Mouse (Mus musculus): ENCODE data around the gene Csf3r. TPM values are rescaled to one million over a fixed set of nuclear protein-coding genes. Genes with fewer than 3 reads are reported as not detected.
"Not testable (repeated sequence)": the region's sequence is repeated elsewhere in the genome, so short reads cannot be mapped to it uniquely, and the experiment has no call there.

Csf3r gene
- total and polyA plus RNA-seq, 3 experiments: 0.06 TPM; not detected in 2

DNA sequence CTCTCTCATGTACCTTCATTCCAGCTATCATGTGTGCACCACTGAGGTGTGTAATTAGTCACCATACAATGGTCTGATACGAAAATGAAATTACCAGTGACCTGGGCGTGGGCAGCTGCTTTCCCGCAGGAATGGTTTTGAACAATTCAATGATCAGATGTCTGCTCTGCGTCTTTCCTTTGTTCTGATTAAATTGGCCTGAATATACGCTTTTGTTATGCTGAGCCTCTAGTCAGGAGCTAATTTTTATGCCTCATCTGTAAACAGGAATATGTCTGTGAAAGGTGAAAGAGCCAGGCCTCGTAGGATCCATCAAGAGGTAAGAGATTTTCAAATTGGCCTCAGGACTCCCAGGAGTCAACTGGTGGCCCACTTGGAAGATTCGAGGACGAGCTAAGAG is 41.1 kb upstream of the Csf3r start:
- no peak overlapping the region for H3K4me3 ChIP-seq (ENCODE audit: control insufficient read depth in 1 of 2, insufficient read depth in 1 of 2, low read depth in 2 of 2, low read length in 2 of 2)
- DNase-seq (ENCODE audit: low read depth, low spot score): no peak
- H3K9me3 ChIP-seq (replicated peaks; ENCODE audit: insufficient read depth, low read length): no peaks in the 10 kb centered on the region
- H3K27ac ChIP-seq (ENCODE audit: control insufficient read depth, low read depth, low read length): no peak overlapping the region
- no peak overlapping the region for H3K9ac ChIP-seq (ENCODE audit: control insufficient read depth, low read depth, low read length, poor library complexity, severe bottlenecking)
- no peaks in the 10 kb centered on the region for H3K27me3 ChIP-seq (ENCODE audit: control insufficient read depth in 1 of 2, insufficient read depth in 2 of 2, low read length in 2 of 2)
- H3K79me2 ChIP-seq (ENCODE audit: control insufficient read depth, insufficient read depth, low read length, poor library complexity): no peaks in the 10 kb centered on the region
- no peaks in the 10 kb centered on the region for H3K36me3 ChIP-seq (ENCODE audit: control insufficient read depth in 1 of 2, insufficient read depth in 2 of 2, low read length in 2 of 2)
- TF ChIP-seq KAT2A (conservative IDR thresholded peaks at IDR 0.05; ENCODE audit: low read depth, low read length) (no peak), GATA1 (IDR thresholded peaks at IDR 0.05; ENCODE audit: low read depth, low read length) (no peak), MAX (IDR thresholded peaks at IDR 0.05; ENCODE audit: low read length) (no peak), MYB (IDR thresholded peaks at IDR 0.05; ENCODE audit: low read depth, low read length) (no peak), CHD2 (IDR thresholded peaks at IDR 0.05; ENCODE audit: low read length) (no peak), ELF1 (IDR thresholded peaks at IDR 0.05; ENCODE audit: low read depth, low read length) (no peak), CTCF (IDR thresholded peaks at IDR 0.05 in 2 of 3, conservative IDR thresholded peaks at IDR 0.05 in 1 of 3; ENCODE audit: control insufficient read depth in 1 of 3, insufficient read depth in 1 of 3, low read depth in 2 of 3, low read length in 3 of 3, poor library complexity in 1 of 3, severe bottlenecking in 1 of 3) (no peak), USF1 (IDR thresholded peaks at IDR 0.05; ENCODE audit: low read depth, low read length) (no peak), ZKSCAN1 (IDR thresholded peaks at IDR 0.05; ENCODE audit: low read depth, low read length) (no peak), MAZ (IDR thresholded peaks at IDR 0.05; ENCODE audit: low read depth, low read length) (no peak), RCOR1 (IDR thresholded peaks at IDR 0.05; ENCODE audit: low read depth, low read length) (no peak), HCFC1 (IDR thresholded peaks at IDR 0.05; ENCODE audit: low read depth, low read length) (no peak), SMC3 (IDR thresholded peaks at IDR 0.05; ENCODE audit: low read depth, low read length) (no peak), NRF1 (IDR thresholded peaks at IDR 0.05; ENCODE audit: insufficient read depth, low read depth, low read length, poor library complexity, severe bottlenecking) (no peak)
- H3K4me1 ChIP-seq (ENCODE audit: control insufficient read depth in 1 of 2, insufficient read depth in 2 of 2, low read length in 2 of 2): no peaks in the 10 kb centered on the region

DNA sequence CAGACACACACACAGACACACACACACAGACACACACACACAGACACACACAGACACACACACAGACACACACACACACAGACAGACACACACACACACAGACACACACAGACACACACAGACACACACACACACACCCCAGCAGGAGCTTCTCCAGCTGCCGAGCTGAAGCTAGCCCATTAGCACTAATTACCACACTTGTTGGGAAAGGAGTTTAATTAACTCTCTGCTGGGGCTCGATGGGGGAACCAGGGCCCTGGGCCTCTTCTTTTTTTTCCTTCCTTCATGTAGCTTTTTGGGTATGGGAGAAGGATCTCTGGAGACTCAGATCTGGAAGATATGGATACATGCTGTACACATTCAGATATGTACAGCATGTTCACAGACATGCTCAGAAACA is 38.6 kb upstream of the Csf3r start:
- not testable (repeated sequence) for H3K9ac ChIP-seq (ENCODE audit: control insufficient read depth, low read depth, low read length, poor library complexity, severe bottlenecking); H3K27me3 ChIP-seq (ENCODE audit: control insufficient read depth in 1 of 2, insufficient read depth in 2 of 2, low read length in 2 of 2); H3K4me1 ChIP-seq (ENCODE audit: control insufficient read depth in 1 of 2, insufficient read depth in 2 of 2, low read length in 2 of 2); H3K4me3 ChIP-seq (ENCODE audit: control insufficient read depth in 1 of 2, insufficient read depth in 1 of 2, low read depth in 2 of 2, low read length in 2 of 2); H3K79me2 ChIP-seq (ENCODE audit: control insufficient read depth, insufficient read depth, low read length, poor library complexity); H3K9me3 ChIP-seq (replicated peaks; ENCODE audit: insufficient read depth, low read length); H3K36me3 ChIP-seq (ENCODE audit: control insufficient read depth in 1 of 2, insufficient read depth in 2 of 2, low read length in 2 of 2); DNase-seq (ENCODE audit: low read depth, low spot score); H3K27ac ChIP-seq (ENCODE audit: control insufficient read depth, low read depth, low read length)

DNA sequence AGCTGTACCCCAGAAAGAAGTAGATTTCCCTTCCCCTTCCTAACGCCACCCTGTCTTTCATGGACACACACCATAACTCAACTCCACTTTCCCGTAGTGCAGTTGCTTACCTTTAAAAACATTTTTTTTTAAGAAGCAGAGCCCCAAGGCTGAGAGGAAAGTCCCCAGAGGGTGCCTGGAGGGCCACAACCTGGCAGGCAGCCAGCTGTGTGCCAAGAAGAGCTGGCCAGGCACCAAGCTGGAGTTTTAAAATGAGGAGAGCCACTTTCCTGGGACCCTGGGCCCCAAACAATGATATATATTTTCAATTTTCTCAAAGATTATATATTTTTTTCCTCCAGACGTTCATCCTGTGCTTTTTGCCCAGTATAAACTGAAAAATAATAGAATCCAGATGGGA is 37.3 kb upstream of the Csf3r start:
- TF ChIP-seq POLR2A (IDR thresholded peaks at IDR 0.05; ENCODE audit: control insufficient read depth in 1 of 2, insufficient read depth in 1 of 2, low read depth in 1 of 2, low read length in 2 of 2, poor library complexity in 1 of 2) (no peak), MAZ (IDR thresholded peaks at IDR 0.05; ENCODE audit: low read depth, low read length) (no peak), BHLHE40 (IDR thresholded peaks at IDR 0.05; ENCODE audit: borderline replicate concordance, low read depth, low read length) (no peak), KAT2A (conservative IDR thresholded peaks at IDR 0.05; ENCODE audit: low read depth, low read length) (no peak), ZNF384 (IDR thresholded peaks at IDR 0.05; ENCODE audit: low read depth, low read length) (no peak), E2F4 (IDR thresholded peaks at IDR 0.05; ENCODE audit: borderline replicate concordance, low read depth, low read length) (no peak), USF2 (IDR thresholded peaks at IDR 0.05; ENCODE audit: borderline replicate concordance in 1 of 2, insufficient read depth in 1 of 2, low read depth in 1 of 2, low read length in 2 of 2) (no peak), GATA1 (IDR thresholded peaks at IDR 0.05; ENCODE audit: low read depth, low read length) (no peak), POLR2AphosphoS2 (IDR thresholded peaks at IDR 0.05; ENCODE audit: low read length) (no peak), UBTF (IDR thresholded peaks at IDR 0.05; ENCODE audit: borderline replicate concordance, insufficient read depth, low read depth, low read length) (no peak), MEF2A (IDR thresholded peaks at IDR 0.05; ENCODE audit: extremely low read depth, insufficient replicate concordance, low read depth, low read length, poor library complexity, severe bottlenecking) (no peak), MYC (IDR thresholded peaks at IDR 0.05; ENCODE audit: low read depth, low read length) (no peak), TBP (IDR thresholded peaks at IDR 0.05; ENCODE audit: low read depth, low read length) (no peak)

More for the DNA sequence above, 37.3 kb upstream of the Csf3r start:
- H3K9ac ChIP-seq (ENCODE audit: control insufficient read depth, low read depth, low read length, poor library complexity, severe bottlenecking): no peak overlapping the region
- H3K4me3 ChIP-seq (ENCODE audit: control insufficient read depth in 1 of 2, insufficient read depth in 1 of 2, low read depth in 2 of 2, low read length in 2 of 2): no peak overlapping the region
- H3K4me1 ChIP-seq (ENCODE audit: control insufficient read depth in 1 of 2, insufficient read depth in 2 of 2, low read length in 2 of 2): no peaks in the 10 kb centered on the region
- H3K79me2 ChIP-seq (ENCODE audit: control insufficient read depth, insufficient read depth, low read length, poor library complexity): no peaks in the 10 kb centered on the region
- H3K27me3 ChIP-seq (ENCODE audit: control insufficient read depth in 1 of 2, insufficient read depth in 2 of 2, low read length in 2 of 2): no peaks in the 10 kb centered on the region
- H3K9me3 ChIP-seq (replicated peaks; ENCODE audit: insufficient read depth, low read length): no peaks in the 10 kb centered on the region
- no peak overlapping the region for H3K27ac ChIP-seq (ENCODE audit: control insufficient read depth, low read depth, low read length)
- DNase-seq (ENCODE audit: low read depth, low spot score): no peak
- no peaks in the 10 kb centered on the region for H3K36me3 ChIP-seq (ENCODE audit: control insufficient read depth in 1 of 2, insufficient read depth in 2 of 2, low read length in 2 of 2)

Data from MEL (cell line).